Mouse (Mus musculus): ENCODE data around the gene Setd5. TPM values are rescaled to one million over a fixed set of nuclear protein-coding genes. Genes with fewer than 3 reads are reported as not detected.

Gene Setd5
- total RNA-seq (2015; ENCODE audit: low replicate concordance) (103 and 106 TPM in 2 replicates), total RNA-seq (2017; ENCODE audit: low replicate concordance) (92.4 and 110 TPM in 2 replicates)

DNA sequence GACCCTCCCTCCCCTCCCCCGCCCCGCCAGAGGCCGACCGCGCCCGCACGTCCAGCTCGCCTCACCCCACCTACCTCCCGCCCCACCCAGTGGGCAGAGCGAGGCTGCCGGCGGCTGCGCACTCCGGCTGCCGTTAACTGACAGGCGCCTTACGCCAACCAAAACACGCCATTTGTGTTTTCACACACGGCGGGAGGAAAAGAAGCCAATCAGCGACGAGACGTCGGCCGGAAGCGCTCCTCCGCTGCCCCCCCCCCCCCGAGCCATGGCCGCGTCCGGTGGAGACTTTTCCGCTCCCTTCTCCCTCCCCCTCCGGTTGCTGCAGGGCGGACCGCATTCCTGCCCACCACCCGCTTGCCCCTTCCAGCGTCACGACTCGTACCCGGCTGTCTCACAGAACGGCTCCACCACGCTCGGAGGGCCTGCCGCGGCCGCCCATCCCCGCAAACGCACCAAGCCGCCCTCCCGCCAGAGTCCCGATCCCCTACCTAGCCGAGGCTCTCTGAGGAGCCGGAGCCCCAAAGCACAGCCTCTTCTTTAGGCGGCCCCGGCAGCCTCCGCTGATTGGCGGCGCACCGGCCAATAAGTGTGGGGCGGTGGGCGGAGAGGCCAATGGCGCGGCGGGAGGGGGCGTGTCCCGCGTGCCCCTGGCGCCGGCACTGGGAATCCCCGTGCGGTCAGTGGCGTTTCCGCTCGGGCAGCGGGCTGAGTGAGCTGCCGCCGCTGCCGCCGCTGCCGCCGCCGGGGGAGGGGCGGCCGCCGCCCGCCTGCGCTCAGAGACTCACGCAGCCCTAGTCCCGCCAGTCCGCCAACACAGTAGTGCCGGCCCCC lies at the start of gene Setd5:
TSS of gene Setd5 (plus strand) at position 680 of the 831 bp plus-strand sequence.
- peak; percentile 80 for ATAC-seq (replicated peaks; ENCODE audit: low FRiP score, poor library complexity, severe bottlenecking)

DNA sequence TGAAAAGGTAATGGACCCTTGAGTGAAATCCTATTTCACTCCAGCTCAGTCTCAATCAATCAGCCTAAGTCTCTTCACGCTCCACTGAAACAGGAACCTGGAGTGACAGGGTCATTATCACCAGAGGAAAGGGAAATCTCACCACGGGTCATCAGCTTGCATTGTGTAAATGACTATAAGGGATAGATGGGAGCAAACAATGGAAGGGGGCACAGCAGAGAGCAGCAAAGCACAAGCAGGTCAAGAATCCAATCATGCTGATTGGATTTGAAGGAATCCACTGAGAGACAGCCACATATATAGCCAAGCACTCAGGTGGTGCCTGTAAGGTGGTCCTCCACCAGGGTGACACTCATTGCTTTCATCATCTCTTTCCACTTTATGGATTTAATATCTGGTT lies 49.7 kb upstream of the Setd5 start:
- no peak for ATAC-seq (replicated peaks; ENCODE audit: low FRiP score, poor library complexity, severe bottlenecking)

DNA sequence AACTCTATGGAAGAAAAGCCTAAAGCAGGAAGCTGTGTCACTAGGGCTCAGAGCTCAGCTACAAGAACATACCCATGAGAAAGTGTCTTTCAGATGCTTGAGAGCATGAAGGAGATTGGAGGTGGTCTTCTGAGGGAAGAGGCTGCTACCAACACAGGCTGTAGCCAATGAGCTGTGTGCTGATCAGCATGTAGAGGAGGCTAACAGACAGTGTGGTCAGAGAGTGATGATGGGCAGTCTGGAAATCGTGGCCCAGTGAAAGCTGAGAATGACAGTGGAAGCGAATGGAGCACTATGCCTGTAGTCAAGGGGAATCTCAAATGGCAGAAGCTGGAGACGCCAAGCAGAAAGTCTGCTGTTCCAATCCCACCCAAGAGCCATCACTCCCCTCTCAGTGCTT lies 48.2 kb upstream of the Setd5 start:
- no peak for ATAC-seq (replicated peaks; ENCODE audit: low FRiP score, poor library complexity, severe bottlenecking)

DNA sequence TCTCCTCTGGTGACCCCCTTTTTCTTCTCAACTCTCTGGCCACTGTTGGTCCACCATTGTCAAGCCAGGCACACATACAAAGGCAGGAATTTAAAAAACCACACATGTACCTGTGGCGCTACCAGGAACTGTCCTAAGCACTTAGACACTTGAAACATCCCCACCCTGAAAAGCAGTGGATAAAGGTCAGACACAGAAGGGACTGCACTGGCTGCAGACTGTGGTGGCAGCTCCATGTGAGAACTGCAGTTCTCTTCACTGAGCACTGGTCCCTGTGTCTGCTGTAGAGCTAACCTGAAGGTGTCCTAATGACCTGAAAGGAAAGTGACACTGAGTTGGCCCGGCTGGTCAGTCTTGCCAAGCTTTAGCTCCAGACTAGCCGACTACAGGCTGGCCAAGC lies 46.6 kb upstream of the Setd5 start:
- no peak for ATAC-seq (replicated peaks; ENCODE audit: low FRiP score, poor library complexity, severe bottlenecking)

DNA sequence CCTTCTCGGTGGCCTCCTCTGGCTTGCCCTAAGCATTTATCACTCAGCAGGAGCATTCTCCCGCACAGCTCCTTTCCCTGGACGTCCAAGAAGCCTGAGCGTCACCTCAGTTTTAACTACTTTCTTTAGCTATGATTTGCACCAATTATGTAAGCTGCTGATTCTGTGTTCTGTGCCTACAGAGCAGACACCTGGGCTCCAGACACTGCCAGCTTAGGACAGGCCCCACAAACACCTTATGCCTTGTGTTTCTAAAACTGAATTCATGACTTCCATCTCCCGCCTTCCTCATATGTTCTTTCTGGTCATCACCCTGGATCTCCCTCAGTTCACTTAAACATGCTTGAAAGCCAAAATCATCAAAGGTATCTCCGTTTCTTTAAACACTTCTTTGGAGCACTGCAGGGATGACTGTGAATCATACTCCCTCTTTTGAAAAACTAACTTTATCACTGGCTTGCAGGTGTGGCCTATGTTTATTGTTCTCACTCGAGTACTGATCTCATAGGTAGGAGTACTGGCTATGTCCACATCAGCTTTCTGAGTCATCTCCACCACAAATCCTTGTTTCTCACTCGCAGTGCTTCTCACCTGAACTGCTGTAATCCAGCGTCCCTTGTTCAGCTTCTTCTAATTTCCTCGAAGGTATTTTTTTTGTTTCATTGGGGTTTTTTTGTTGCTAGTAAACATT lies 46.0 kb upstream of the Setd5 start:
- no peak for ATAC-seq (replicated peaks; ENCODE audit: low FRiP score, poor library complexity, severe bottlenecking)

DNA sequence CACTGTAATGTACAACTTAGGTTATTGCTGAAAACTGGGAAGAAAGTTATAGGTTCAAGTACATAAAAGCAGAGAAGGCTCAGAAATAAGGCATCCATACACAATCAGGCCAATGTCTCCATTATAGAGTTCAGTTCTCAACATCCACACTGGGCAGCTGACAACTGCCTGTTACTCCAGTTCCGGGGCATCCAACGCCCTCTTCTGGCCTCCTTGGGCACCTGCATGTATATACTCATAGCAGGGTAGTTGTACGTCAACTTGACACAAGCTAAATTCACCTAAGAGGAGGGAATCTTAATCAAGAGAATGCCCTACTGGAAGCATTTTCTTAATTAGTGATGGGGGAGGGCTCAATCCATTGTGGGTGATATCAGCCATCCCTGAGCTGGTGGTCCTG lies 45.0 kb upstream of the Setd5 start:
- no peak for ATAC-seq (replicated peaks; ENCODE audit: low FRiP score, poor library complexity, severe bottlenecking)

DNA sequence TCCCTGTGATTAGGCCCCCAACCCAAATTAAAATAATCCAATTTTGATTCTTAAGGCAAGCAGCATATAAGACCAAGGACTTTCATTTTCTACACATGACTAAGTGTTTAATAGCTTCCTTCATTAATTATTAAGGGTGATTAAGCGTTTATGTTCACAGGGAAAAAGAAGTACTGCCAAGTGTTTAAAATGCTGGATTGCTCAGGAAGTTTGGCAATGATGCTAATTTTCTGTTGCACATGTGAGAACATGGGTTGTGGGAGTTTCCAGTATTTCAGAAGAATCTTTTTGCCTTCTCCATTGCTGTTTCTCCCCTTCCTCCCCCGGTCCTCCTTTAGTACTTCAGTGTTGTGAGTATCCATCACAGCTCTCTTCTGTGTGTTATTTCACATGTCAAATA lies 44.0 kb upstream of the Setd5 start:
- no peak for ATAC-seq (replicated peaks; ENCODE audit: low FRiP score, poor library complexity, severe bottlenecking)

DNA sequence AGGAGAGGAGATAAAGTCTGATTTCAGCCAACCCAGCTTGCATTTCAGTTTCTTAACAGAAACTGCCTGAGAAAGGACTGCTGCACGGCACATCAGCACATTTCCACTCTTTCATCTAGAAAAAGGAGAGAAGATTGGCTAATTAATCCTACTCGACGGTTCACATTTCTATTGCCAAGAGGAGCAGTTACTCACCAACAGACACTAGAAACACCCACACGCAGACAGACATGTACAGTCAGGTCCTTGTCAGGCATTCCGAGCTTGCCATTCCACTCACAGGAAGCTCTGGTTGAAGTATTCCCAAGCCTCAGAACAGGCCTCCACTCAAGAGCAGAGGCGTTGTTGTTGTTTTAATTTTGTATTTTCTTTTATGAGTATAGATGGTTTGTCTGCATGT lies 42.7 kb upstream of the Setd5 start:
- no peak for ATAC-seq (replicated peaks; ENCODE audit: low FRiP score, poor library complexity, severe bottlenecking)

DNA sequence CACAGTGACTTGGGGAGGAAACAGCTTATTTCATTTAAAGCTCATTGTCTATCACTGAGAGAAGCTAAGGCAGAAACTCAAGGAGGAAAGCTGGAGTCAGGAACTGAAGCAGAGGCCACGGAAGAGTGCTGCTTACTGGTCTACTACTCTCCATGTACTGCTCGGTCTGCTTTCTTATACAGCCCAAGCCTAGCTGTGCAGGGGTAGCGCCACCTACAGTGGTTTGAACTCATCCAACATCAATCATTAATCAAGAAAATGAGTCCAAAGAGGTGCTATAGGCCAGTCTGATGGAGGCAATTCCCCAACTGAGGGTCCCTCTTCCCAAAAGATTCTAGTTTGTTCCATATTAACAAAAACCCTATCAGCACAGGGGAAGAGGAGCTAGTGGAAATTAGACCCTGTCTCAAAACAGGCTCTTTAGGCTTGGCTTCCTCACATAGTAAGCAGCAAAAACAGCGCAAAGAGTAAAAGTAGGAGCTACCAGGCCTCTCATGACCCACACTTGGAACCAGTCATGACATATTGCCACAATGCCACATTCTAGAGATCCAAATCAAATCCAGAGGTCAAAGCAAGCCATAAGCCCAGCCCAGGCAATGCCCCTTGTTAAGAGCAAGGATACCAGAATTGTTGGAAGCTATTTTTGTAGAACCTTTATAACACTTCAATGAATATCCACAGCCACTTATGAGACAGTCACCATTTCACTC lies 40.5 kb upstream of the Setd5 start:
- ATAC-seq (replicated peaks; ENCODE audit: low FRiP score, poor library complexity, severe bottlenecking), result no peak

DNA sequence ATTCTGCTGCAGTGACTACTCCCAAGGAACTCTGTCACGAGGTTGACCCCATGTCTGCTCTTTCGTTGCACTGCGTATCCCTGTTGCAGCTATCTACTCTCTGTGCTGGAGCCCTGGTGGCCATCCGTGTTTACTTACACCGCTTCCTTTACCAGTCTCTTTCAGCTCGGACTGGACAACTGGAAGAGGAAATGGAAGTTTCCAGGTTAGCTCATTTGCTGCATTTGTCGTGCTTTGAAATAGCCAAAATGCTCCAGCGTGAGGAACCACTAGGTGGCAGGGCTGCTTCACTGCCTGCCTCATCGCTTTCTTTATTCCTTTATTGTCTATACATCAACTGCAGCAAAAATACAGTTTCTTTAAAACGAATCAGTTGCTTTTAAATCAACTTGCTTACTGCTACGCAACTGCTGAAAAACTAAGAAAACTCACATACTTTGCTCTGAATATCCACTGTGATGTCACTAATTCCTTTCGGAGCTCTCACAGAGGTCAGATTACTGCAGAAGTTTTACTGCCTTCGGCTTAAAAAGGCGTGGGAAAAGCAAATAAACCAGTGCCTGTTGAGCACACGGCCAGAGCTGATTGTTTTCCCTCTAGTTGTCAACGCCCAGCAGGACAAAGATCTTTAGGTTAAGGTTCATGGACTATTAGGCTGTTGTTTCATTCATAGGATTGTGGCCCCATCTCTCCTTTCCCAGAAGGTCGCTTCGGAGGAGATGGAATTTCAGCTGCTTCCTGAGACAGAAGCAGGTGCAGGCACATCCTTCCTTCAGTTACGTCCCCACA lies 39.0 kb upstream of the Setd5 start:
- peak; percentile 80 for ATAC-seq (replicated peaks; ENCODE audit: low FRiP score, poor library complexity, severe bottlenecking)

DNA sequence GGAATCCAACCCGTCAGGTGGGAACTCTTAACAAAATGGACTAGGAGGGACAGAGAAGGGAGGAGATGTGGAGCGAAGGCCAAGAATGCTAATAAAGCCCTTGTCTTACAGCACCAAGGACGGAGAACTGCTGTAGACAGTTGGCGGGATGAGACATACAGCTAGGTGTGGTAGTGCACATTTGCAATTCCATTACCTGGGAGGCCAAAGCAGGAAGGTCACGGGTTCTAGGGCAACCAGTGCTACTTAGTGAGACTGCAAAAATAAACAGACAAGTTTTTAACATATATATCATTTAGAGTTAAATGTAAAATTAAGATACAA lies 38.5 kb upstream of the Setd5 start:
- no peak for ATAC-seq (replicated peaks; ENCODE audit: low FRiP score, poor library complexity, severe bottlenecking)

DNA sequence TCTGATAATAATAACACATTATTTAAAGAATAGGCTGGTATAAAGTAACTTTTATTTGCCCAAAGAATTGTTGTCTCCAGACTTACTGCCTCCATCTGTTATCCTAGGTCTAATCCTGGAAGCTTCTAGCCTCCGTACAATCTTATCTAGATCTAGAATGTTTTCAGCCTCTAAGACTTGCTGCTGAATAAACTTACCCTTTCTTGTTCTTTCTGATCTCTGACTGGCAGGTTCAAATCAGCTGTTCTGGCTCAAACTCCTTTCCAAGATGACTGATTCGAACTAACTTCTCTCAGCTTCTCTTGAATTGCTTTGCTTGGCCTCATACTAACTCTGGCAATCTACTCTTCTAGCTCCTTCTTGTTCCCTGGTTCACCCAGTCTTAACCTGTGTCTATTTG lies 36.8 kb upstream of the Setd5 start:
- no peak for ATAC-seq (replicated peaks; ENCODE audit: low FRiP score, poor library complexity, severe bottlenecking)

DNA sequence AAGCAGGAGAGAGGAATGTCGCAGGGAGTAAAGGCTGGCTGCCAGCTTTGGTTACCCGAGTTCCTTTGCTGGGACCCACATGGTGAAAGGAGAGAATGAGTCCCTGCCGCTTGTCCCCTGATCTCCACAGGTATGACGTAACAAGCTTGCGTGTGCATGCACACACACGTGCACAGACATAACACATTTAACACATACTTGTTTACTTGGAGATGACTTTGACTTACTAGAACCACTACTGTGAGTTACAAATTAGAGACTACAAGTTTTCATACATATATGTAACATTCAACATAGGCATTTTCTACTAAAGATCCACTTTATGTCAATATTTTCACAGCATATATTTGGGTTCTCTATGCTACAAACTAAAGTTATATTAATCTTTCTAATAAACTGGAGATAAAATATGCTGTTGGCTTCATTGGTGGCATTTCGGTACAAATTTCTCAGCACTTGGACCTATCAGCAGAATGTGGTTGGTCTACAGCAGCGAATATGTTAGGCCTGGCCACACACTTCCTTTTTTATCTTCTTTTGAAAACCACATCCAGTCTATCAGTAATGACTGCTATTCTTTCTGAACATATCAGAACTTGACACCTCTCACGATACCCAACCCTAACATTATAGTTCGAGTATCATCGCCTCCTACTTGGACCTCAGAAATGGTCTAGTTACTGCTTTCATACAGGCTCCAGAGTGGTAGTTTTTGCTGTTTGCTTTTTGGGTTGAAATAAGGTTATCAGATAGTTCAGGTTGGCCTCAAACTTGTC lies 35.8 kb upstream of the Setd5 start:
- no peak for ATAC-seq (replicated peaks; ENCODE audit: low FRiP score, poor library complexity, severe bottlenecking)

DNA sequence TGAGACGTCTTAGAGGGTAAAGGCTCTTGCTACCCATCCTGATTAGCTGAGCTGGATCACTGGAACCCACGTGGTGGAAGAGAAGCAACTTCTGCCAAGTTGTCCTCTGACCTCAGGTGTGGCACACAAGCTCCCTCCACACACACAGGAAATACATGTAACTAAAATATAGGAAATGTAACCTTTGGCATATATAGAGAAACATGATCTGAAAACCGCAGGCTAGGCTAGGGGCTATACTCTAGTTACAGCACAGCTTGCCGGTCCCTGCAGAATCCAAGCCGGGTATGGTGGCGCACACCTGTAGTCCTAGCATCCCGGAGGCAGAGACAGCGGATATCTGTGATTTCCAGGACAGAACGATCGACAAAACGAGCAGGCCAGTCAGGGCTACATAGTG lies 31.6 kb upstream of the Setd5 start:
- ATAC-seq (replicated peaks; ENCODE audit: low FRiP score, poor library complexity, severe bottlenecking), result peak; percentile 16

DNA sequence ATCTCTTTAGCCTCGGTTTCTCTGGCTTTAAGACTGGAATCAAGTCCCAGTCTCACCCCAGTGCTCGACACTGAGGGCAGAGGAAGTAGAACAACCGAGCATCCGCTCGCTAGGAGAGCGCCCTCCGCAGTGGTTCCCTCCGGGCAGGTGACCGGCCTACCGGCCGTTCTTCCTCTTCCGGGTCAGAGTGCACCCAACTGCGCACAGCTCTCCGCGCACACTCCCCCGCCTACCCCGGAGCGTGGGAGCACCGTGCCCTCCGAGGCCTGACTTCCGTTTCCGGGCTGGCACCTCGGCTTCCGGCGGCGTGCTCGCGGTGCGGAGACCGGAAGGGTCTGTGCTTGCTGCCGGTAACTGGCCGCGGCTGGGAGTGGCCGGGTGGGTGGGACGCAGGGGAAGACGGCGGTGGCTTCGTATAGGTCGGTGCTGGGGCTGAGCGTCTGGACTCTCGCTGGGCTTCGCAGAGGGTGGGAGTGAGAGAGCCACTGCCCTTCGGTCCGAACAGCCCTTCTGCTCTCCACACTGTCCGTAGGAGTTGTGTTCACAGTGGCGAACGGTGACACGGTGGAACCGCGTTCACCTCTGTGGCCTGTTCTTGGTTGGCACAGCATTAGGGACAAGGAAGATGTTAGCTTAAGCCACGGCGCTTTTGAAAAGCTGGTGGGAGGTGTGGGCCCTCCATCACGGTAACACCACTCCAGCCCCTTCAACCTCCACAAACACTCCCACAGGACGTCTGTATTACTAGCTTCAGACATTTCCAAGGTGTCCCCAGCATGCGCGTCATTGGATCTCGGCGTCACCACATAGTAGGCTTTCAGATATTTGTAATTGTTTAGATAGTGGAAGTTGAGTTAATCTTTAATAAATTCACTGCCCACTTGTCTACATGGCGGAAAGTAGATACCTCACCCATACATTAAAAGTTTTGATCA lies 30.9 kb upstream of the Setd5 start, which contains the start of gene Thumpd3:
TSS of gene Thumpd3 (plus strand) at position 185 of the 935 bp plus-strand sequence.
- peak; percentile 97 for ATAC-seq (replicated peaks; ENCODE audit: low FRiP score, poor library complexity, severe bottlenecking)

DNA sequence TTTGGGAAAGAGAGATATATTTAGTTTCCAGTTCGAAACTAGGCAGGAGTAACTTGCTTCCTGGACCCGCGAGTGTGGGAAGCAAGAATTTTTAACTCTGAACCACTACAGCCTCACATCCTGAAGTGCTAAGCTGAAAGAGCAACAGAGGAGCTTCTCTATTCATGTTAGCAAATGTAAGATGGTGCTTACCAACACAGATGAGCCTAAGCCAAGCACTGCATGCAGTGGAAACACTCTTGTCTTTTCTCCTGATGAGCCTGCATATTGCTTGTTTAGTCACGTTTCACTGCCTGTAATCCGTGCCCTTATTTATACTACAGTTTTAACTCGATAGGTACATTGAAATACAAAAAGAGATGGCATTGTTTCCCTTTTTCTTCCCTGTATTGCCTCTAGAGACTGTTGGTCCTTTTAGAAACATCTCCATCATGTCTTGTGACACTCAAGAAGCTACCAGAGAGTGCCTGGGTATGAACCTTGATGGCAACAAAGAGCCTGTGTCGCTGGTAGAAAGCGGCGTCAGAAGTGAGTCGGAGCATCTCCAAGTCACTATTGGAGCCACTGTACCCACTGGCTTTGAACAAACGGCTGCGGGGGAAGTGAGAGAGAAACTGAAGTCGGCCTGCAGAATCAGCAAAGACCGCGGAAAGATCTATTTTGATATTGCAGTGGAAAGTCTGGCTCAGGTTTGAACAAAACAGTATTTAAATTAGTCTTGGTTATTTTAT lies 30.0 kb upstream of the Setd5 start:
- ATAC-seq (replicated peaks; ENCODE audit: low FRiP score, poor library complexity, severe bottlenecking), result no peak

DNA sequence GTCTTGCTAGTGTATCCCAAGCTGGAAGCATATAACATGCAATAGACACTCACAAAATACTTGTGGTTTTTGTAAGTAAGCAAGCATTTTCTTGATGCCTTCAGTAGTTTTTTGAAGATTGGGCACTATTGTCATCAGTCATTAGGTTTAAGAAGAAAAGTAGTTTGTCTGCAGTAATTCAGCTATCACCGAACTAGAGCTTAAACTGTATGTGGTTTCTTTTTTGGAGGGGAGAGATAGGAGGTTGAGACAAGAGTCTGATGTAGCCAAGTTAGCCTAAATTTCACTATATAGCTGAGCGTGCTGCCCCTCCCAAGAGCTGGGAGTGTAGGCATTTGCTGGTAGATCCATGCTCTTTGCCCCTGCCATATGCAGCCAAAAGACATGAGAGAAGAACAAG lies 28.8 kb upstream of the Setd5 start:
- no peak for ATAC-seq (replicated peaks; ENCODE audit: low FRiP score, poor library complexity, severe bottlenecking)

DNA sequence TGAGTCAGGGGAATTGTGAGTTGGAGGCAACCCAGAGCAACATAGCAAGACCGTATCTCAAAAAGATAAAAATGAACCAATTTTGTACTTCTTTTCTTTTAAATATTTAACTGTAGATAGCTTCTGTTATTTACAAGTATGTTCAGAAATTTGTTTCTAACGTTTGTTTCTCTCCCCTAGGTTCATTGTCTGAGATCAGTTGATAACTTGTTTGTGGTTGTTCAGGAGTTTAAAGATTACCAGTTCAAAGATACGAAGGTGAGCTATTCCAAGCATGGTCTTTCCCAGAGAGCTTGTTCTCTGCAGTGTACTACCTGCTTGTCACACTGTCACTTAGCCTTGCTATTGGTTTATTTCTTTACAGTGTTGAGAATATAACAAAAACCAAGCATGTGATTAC lies 28.0 kb upstream of the Setd5 start:
- no peak for ATAC-seq (replicated peaks; ENCODE audit: low FRiP score, poor library complexity, severe bottlenecking)

All from erythroid progenitor cell, adult 5-6 weeks (primary cell).